Mouse (Mus musculus): ENCODE data around the gene Prss44.
A peak's percentile ranks its signal among the peaks of the same experiment; 100 is the strongest.
"Not testable (repeated sequence)": the region's sequence is repeated elsewhere in the genome, so short reads cannot be mapped to it uniquely, and the experiment has no call there.

The Prss44 gene

GRCm38 (mm10) chr9:110813789-110814188 is at the start of gene Prss44:
Prss44 (plus strand) TSS chr9:110813994.
- DNase-seq (ENCODE audit: extremely low spot score, low read depth, low spot score) = no peak

- no peak for DNase-seq (ENCODE audit: extremely low spot score, low read depth, low spot score)
These were observed 41.5 kb upstream of the Prss44 start for GRCm38 (mm10) chr9:110772336-110772735.

GRCm38 (mm10) chr9:110774403-110775268 is 39.2 kb upstream of the Prss44 start:
- no peak for DNase-seq (ENCODE audit: extremely low spot score, low read depth, low spot score)

- DNase-seq (ENCODE audit: extremely low spot score, low read depth, low spot score) = no peak
These were observed 38.3 kb upstream of the Prss44 start for GRCm38 (mm10) chr9:110775269-110776022.

- DNase-seq (ENCODE audit: extremely low spot score, low read depth, low spot score) = no peak
These were observed 35.7 kb upstream of the Prss44 start for GRCm38 (mm10) chr9:110778100-110778499.

GRCm38 (mm10) chr9:110778559-110778958 is 35.2 kb upstream of the Prss44 start:
- DNase-seq (ENCODE audit: extremely low spot score, low read depth, low spot score) = no peak

GRCm38 (mm10) chr9:110779242-110779913 is 34.4 kb upstream of the Prss44 start:
- DNase-seq (ENCODE audit: extremely low spot score, low read depth, low spot score) = no peak

GRCm38 (mm10) chr9:110781256-110781721 is 32.5 kb upstream of the Prss44 start:
- DNase-seq (ENCODE audit: extremely low spot score, low read depth, low spot score) = peak; percentile 46

- DNase-seq (ENCODE audit: extremely low spot score, low read depth, low spot score) = no peak
These were observed 32.1 kb upstream of the Prss44 start for GRCm38 (mm10) chr9:110781731-110782130.

GRCm38 (mm10) chr9:110783611-110784010 is 30.2 kb upstream of the Prss44 start:
- DNase-seq (ENCODE audit: extremely low spot score, low read depth, low spot score) = no peak

- no peak for DNase-seq (ENCODE audit: extremely low spot score, low read depth, low spot score)
These were observed 25.6 kb upstream of the Prss44 start for GRCm38 (mm10) chr9:110788169-110788568.

- no peak for DNase-seq (ENCODE audit: extremely low spot score, low read depth, low spot score)
These were observed 23.3 kb upstream of the Prss44 start for GRCm38 (mm10) chr9:110790462-110790861.

- DNase-seq (ENCODE audit: extremely low spot score, low read depth, low spot score) = no peak
These were observed 16.8 kb upstream of the Prss44 start for GRCm38 (mm10) chr9:110797013-110797412.

GRCm38 (mm10) chr9:110797866-110798265 is 15.9 kb upstream of the Prss44 start, which contains the start of gene Prss42:
Prss42 (plus strand) TSS chr9:110798166.
- DNase-seq (ENCODE audit: extremely low spot score, low read depth, low spot score) = no peak

- no peak for DNase-seq (ENCODE audit: extremely low spot score, low read depth, low spot score)
These were observed 12.8 kb upstream of the Prss44 start for GRCm38 (mm10) chr9:110800834-110801479.

- DNase-seq (ENCODE audit: extremely low spot score, low read depth, low spot score) = no peak
These were observed 10.5 kb upstream of the Prss44 start for GRCm38 (mm10) chr9:110803294-110803693.

GRCm38 (mm10) chr9:110810051-110810450 is 3.7 kb upstream of the Prss44 start:
- DNase-seq (ENCODE audit: extremely low spot score, low read depth, low spot score) = no peak

GRCm38 (mm10) chr9:110820546-110820945 is 6.8 kb downstream of the Prss44 start:
- DNase-seq (ENCODE audit: extremely low spot score, low read depth, low spot score) = not testable (repeated sequence)

- no peak for DNase-seq (ENCODE audit: extremely low spot score, low read depth, low spot score)
These were observed 7.6 kb downstream of the Prss44 start for GRCm38 (mm10) chr9:110821436-110821835.

GRCm38 (mm10) chr9:110825426-110825825 is 11.6 kb downstream of the Prss44 start:
- no peak for DNase-seq (ENCODE audit: extremely low spot score, low read depth, low spot score)

GRCm38 (mm10) chr9:110825832-110826231 is 12.0 kb downstream of the Prss44 start:
- no peak for DNase-seq (ENCODE audit: extremely low spot score, low read depth, low spot score)
